Mouse (Mus musculus): ENCODE results near the gene Dhcr7. TPM values are rescaled to one million over a fixed set of nuclear protein-coding genes. Genes with fewer than 3 reads are reported as not detected.
A peak's percentile ranks its signal among the peaks of the same experiment; 100 is the strongest.

The Dhcr7 gene
- 30.4 and 31.2 TPM in 2 replicates for polyA plus RNA-seq (2015; fragmentation: Nextera tagmentation; extraction: Ambion mirVana)

DNA sequence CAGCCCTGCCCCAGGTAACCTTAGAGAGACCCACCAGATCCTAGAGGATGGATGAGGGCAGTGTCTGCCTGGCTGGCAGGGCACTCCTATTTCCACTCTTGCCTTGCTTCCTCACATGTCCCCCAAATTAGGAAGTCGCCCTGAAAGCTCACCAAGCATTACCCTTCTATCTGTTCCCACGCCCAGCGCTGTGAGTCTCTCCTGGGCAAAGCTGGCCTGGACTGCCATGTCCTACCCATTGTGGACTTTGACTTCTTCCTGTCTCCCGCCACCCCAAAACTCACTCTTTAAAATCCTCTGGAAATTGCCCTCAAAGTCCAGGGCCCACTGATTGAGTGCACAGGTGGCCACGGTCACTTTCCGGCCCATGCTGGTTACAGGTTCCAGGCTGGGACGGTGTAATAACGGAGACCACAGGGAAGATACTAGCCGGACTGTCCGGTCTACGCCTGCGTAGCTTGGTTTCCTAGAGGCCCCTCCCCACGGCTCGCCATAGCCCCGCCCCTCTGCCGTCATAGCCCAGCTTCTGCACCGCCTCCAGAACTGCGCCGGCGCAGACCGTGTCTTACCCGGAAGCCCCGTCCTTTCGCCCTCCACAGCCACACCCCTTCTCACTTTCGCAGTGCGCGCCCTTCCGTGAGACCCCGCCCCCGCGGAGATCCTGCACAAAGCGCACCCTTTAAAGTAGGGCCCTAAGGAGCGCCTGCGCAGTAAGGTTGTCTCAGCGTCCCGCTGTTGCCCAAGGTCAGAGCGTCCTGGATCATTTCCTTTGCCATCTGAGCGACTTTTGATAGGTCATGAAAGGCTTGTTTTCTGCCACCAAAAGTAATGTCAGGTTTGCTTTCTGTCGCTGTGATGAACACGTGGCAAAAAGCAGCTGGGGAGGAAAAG lies at the start of gene Dhcr7, which contains the start of gene Nadsyn1:
Gene Dhcr7 (plus strand): TSS at position 771 of the 891 bp plus-strand sequence.
Gene Nadsyn1 (minus strand): TSS at position 475 of the 891 bp plus-strand sequence.
- WGBS = under 1% methylated on average over 40 of the region's 40 CpGs
- H3K27ac ChIP-seq (ENCODE audit: low read depth, low read length) = peak within 1 kb of the TSS; percentile 73

DNA sequence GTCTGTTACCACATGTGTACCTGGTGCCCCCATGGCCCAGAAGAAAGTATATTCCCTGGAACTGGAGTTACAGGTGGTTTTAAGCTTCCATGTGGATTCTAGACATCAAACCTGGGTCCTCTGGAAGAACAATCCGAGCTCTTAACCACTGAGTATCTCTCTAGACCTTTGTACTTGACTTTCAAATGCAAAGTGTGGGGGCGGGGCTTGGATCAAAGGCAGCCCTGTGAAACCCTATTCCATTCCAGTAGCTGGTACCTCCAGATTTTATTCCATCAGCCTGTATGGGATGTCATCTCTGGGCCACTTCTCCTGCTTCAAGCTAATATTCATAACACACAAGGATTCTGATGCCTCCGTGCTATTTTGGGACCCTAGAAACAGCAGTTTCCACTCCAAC lies 46.8 kb upstream of the Dhcr7 start:
- Histone ChIP-seq H3K4me2 (replicated peaks; ENCODE audit: low read depth) (no peak overlapping the region), H3K27me3 (replicated peaks; ENCODE audit: control insufficient read depth, insufficient read depth, low read length) (no peaks in the 10 kb centered on the region), H3K36me3 (ENCODE audit: control insufficient read depth, insufficient read depth) (no peaks in the 10 kb centered on the region), H3K4me3 (ENCODE audit: low read depth, low read length) (no peak overlapping the region), H3K27ac (ENCODE audit: low read depth, low read length) (no peak overlapping the region), H3K9me3 (ENCODE audit: control insufficient read depth) (no peaks in the 10 kb centered on the region), H3K9ac (ENCODE audit: low read depth, low read length) (no peak overlapping the region), H3K4me1 (replicated peaks; ENCODE audit: control insufficient read depth, insufficient read depth, low read length) (no peaks in the 10 kb centered on the region)
- TF ChIP-seq CTCF (IDR thresholded peaks at IDR 0.05; ENCODE audit: low read depth) = no peak
- ATAC-seq = 0 out of 2 replicates have a peak, but pooled peaks have one; percentile 49
- 21% methylated on average over 3 of the region's 3 CpGs for whole genome bisulfite sequencing

More for the DNA sequence above, at the start of gene Dhcr7, which contains the start of gene Nadsyn1:
- Histone ChIP-seq H3K4me1 (replicated peaks; ENCODE audit: control insufficient read depth, insufficient read depth, low read length) (peaks cover 4% of the 10 kb centered on the region; the same call in 1 of the 2 replicates), H3K9me3 (ENCODE audit: control insufficient read depth) (no peaks in the 10 kb centered on the region), H3K9ac (ENCODE audit: low read depth, low read length) (peak within 1 kb of the TSS; percentile 62), H3K36me3 (ENCODE audit: control insufficient read depth, insufficient read depth) (peaks cover 12% of the 10 kb centered on the region; the same call in 1 of the 2 replicates), H3K27me3 (replicated peaks; ENCODE audit: control insufficient read depth, insufficient read depth, low read length) (no peaks in the 10 kb centered on the region), H3K4me2 (replicated peaks; ENCODE audit: low read depth) (peak within 1 kb of the TSS; percentile 81), H3K4me3 (ENCODE audit: low read depth, low read length) (peak within 1 kb of the TSS; percentile 61)
- ATAC-seq = peak; percentile 93
- TF ChIP-seq CTCF (IDR thresholded peaks at IDR 0.05; ENCODE audit: low read depth) = no peak

DNA sequence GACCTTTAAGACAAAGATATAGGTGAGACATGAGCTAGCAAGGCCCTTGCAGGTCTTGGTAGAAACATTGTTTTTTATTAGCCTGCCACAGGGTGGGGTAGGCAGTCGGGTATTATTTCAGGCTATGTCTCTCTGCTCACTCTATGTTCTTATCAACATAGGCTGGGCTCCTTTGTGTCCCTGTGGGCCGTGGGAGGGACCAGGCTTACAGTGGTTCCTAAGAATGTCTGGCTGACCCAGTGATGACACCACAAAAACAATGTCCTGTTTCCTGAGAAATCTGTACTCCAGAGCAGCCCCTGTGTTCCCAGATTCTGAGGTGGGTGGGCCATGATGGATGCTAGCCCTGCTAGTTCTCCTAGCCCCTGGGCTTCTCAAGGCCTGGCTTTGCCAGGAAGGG lies 45.6 kb upstream of the Dhcr7 start:
- no peak overlapping the region for H3K9ac ChIP-seq (ENCODE audit: low read depth, low read length)
- WGBS = 20% methylated on average over 2 of the region's 2 CpGs

DNA sequence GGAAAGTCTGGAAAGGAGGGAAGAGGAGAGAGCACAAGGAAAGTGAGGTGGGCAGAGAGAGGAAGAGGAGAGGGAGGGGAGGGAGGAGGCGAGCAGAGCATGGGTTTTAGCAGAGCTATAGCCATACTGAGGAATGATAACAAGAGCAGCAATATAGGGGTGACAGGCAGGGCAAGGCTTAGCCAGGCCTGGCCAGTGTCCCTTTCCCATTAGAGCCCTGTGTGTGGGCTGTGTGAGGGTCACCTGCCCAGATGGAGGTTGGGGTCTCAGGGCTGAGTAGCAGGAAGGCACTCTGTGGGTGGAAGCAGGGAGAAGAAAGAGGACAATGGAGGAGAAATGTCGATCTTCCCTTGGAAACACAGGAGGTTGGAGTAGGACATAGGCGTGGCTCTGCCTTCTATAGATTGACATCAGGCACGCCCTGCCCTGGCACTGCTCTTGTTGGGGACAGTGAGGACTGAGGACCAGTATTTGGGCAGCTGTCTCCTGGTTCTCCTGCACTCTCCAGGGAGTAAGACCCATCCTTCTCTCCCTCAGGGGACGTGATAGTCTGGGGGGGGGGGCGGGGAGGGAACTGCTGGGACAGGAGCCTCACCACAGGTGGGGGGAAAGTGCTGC lies 39.5 kb upstream of the Dhcr7 start:
- WGBS = 17% methylated on average over 6 of the region's 6 CpGs
- Histone ChIP-seq H3K4me3 (ENCODE audit: low read depth, low read length) (peak overlapping the region; percentile 35), H3K4me1 (replicated peaks; ENCODE audit: control insufficient read depth, insufficient read depth, low read length) (no peaks in the 10 kb centered on the region), H3K27me3 (replicated peaks; ENCODE audit: control insufficient read depth, insufficient read depth, low read length) (no peaks in the 10 kb centered on the region), H3K27ac (ENCODE audit: low read depth, low read length) (0 out of 2 replicates have a peak overlapping the region, but pooled peaks have one; percentile 2), H3K4me2 (replicated peaks; ENCODE audit: low read depth) (peak overlapping the region; percentile 70), H3K36me3 (ENCODE audit: control insufficient read depth, insufficient read depth) (no peaks in the 10 kb centered on the region), H3K9me3 (ENCODE audit: control insufficient read depth) (no peaks in the 10 kb centered on the region), H3K9ac (ENCODE audit: low read depth, low read length) (peak overlapping the region; percentile 32)
- peak; percentile 49 for ATAC-seq
- TF ChIP-seq CTCF (IDR thresholded peaks at IDR 0.05; ENCODE audit: low read depth) = no peak

More for the DNA sequence above, 45.6 kb upstream of the Dhcr7 start:
- no peaks in the 10 kb centered on the region for H3K9me3 ChIP-seq (ENCODE audit: control insufficient read depth)
- no peak for ATAC-seq
- no peak overlapping the region for H3K4me3 ChIP-seq (ENCODE audit: low read depth, low read length)
- H3K27me3 ChIP-seq (replicated peaks; ENCODE audit: control insufficient read depth, insufficient read depth, low read length) = no peaks in the 10 kb centered on the region
- no peak for TF ChIP-seq CTCF (IDR thresholded peaks at IDR 0.05; ENCODE audit: low read depth)
- no peaks in the 10 kb centered on the region for H3K4me1 ChIP-seq (replicated peaks; ENCODE audit: control insufficient read depth, insufficient read depth, low read length)
- H3K27ac ChIP-seq (ENCODE audit: low read depth, low read length) = no peak overlapping the region
- no peaks in the 10 kb centered on the region for H3K36me3 ChIP-seq (ENCODE audit: control insufficient read depth, insufficient read depth)
- H3K4me2 ChIP-seq (replicated peaks; ENCODE audit: low read depth) = no peak overlapping the region

DNA sequence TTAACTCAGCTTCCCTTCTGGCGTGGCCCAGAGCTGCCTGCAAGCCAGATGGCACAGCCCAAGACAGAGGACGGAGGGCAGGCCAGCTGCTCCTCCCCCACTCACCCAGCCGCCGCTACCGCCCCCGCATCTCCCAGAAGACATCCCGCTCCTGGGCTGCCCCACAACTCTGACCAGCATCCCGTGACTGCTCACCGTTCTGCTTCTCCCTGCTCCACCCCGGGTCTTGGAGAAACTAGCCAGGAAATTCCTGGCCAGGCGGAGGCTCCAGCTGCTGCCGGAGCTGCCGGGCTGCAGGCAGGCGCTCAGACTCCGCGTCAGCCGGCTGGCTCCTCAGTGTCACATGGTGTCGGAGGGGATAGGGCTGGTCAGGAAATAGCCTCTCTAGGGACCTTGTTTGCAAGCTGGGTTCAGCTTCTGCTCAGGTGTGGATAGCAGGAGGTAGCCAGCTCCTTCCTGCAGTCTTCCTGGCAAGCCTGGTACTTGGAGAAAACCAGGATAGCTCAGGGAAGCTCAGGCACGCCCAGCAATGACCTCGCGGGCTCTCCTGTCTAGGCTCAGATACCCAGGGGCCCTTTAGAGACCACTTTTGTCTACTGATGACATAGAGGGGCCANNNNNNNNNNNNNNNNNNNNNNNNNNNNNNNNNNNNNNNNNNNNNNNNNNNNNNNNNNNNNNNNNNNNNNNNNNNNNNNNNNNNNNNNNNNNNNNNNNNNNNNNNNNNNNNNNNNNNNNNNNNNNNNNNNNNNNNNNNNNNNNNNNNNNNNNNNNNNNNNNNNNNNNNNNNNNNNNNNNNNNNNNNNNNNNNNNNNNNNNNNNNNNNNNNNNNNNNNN lies 38.7 kb upstream of the Dhcr7 start, which contains the start of gene Mrgpre:
Gene Mrgpre (minus strand): TSS at position 505 of the 834 bp plus-strand sequence.
- peak within 1 kb of the TSS; percentile 70 for H3K4me2 ChIP-seq (replicated peaks; ENCODE audit: low read depth)
- no peaks in the 10 kb centered on the region for H3K27me3 ChIP-seq (replicated peaks; ENCODE audit: control insufficient read depth, insufficient read depth, low read length)
- peak within 1 kb of the TSS; percentile 35 for H3K4me3 ChIP-seq (ENCODE audit: low read depth, low read length)
- WGBS = 2% methylated on average over 21 of the region's 21 CpGs
- H3K9ac ChIP-seq (ENCODE audit: low read depth, low read length) = peak within 1 kb of the TSS; percentile 32
- peak; percentile 82 for ATAC-seq
- no peaks in the 10 kb centered on the region for H3K9me3 ChIP-seq (ENCODE audit: control insufficient read depth)
- H3K4me1 ChIP-seq (replicated peaks; ENCODE audit: control insufficient read depth, insufficient read depth, low read length) = no peaks in the 10 kb centered on the region
- H3K36me3 ChIP-seq (ENCODE audit: control insufficient read depth, insufficient read depth) = no peaks in the 10 kb centered on the region
- H3K27ac ChIP-seq (ENCODE audit: low read depth, low read length) = 0 out of 2 replicates have a peak within 1 kb of the TSS, but pooled peaks have one; percentile 2
- TF ChIP-seq CTCF (IDR thresholded peaks at IDR 0.05; ENCODE audit: low read depth) = no peak
